Mouse (Mus musculus) monocyte, adult 5-6 weeks (primary cell): Measurements from ENCODE around the gene Stra6l. TPM values are rescaled to one million over a fixed set of nuclear protein-coding genes. Genes with fewer than 3 reads are reported as not detected.

Experiments used
- ATAC-seq: fragments of 153-309, 156-312 bp; replicated peaks from 2 replicates; pipeline ENCODE4 v1.8.0; 2017; ENCODE audit warnings: mild to moderate bottlenecking; ENCODE audit not compliant: low TSS enrichment, insufficient number of reproducible peaks, severe bottlenecking, poor library complexity, low FRiP score
- total RNA-seq: library from RNA; stranded (forward); fragments of 200-1000, 200-491, 200-594 nt; gene quantifications from 3 replicates; pipeline ENCODE4 v1.2.3, GENCODE M21; 2017

The Stra6l gene
- total RNA-seq, 1 experiment from 2014 or later: 0.57 TPM

- no peak for ATAC-seq
Measured at GRCm38 (mm10) chr4:45829907-45830759, 18.3 kb upstream of the Stra6l start.

GRCm38 (mm10) chr4:45831996-45832395, 16.5 kb upstream of the Stra6l start:
- no peak for ATAC-seq

GRCm38 (mm10) chr4:45833461-45833860, 15.0 kb upstream of the Stra6l start:
- no peak for ATAC-seq

- ATAC-seq: 0 out of 2 replicates have a peak, but pooled peaks have one; percentile 35
Measured at GRCm38 (mm10) chr4:45844355-45844754, 4.1 kb upstream of the Stra6l start.

- ATAC-seq: no peak
Measured at GRCm38 (mm10) chr4:45846263-45846662, 2.2 kb upstream of the Stra6l start.

GRCm38 (mm10) chr4:45848825-45849156, 327 bp downstream of the Stra6l start:
- ATAC-seq: no peak

- ATAC-seq: no peak
Measured at GRCm38 (mm10) chr4:45849419-45849818, 955 bp downstream of the Stra6l start.

- no peak for ATAC-seq
Measured at GRCm38 (mm10) chr4:45851640-45852051, 3.2 kb downstream of the Stra6l start.

GRCm38 (mm10) chr4:45853496-45854246, 5.2 kb downstream of the Stra6l start:
- no peak for ATAC-seq

GRCm38 (mm10) chr4:45855803-45856424, 7.5 kb downstream of the Stra6l start:
- ATAC-seq: 0 out of 2 replicates have a peak, but pooled peaks have one; percentile 40

- no peak for ATAC-seq
Measured at GRCm38 (mm10) chr4:45861160-45861559, 12.7 kb downstream of the Stra6l start.

GRCm38 (mm10) chr4:45867416-45867815, 19.0 kb downstream of the Stra6l start:
- ATAC-seq: no peak

- no peak for ATAC-seq
Measured at GRCm38 (mm10) chr4:45869021-45869815, 20.8 kb downstream of the Stra6l start.

GRCm38 (mm10) chr4:45872147-45872546, 23.7 kb downstream of the Stra6l start:
- no peak for ATAC-seq

GRCm38 (mm10) chr4:45878929-45879328, 30.5 kb downstream of the Stra6l start:
- no peak for ATAC-seq

- 0 out of 2 replicates have a peak, but pooled peaks have one; percentile 24 for ATAC-seq
Measured at GRCm38 (mm10) chr4:45882521-45882920, 34.1 kb downstream of the Stra6l start.

GRCm38 (mm10) chr4:45883250-45883649, 34.8 kb downstream of the Stra6l start:
- ATAC-seq: peak; percentile 70

- ATAC-seq: peak; percentile 34; the same call in 1 of the 2 replicates
Measured at GRCm38 (mm10) chr4:45889487-45889886, 41.0 kb downstream of the Stra6l start.
